Comparison of ENCODE assay signal across 8 mouse cellular contexts in genomic region chr15:79516171-79517096, GRCm38 (mm10). TPM values are rescaled to one million over a fixed set of nuclear protein-coding genes. Genes with fewer than 3 reads are reported as not detected.
DNase-seq lines count a peak whose midpoint lies in the region; ATAC-seq and TF ChIP-seq lines count a peak whose summit lies in the region.

Gene Kdelr3 (plus strand): TSS chr15:79516411.

- H3K27me3 ChIP-seq in ES-Bruce4 (ENCODE audit: control insufficient read depth, insufficient read depth, low read length, poor library complexity, severe bottlenecking), result no peaks in the 10 kb centered on the region
- peaks cover 78% of the 10 kb centered on the region for H3K27me3 ChIP-seq in hindbrain, embryonic 13.5 days
- H3K27me3 ChIP-seq in limb, embryonic 14.5 days (ENCODE audit: control insufficient read depth, insufficient read depth, low read length), result peaks cover 10% of the 10 kb centered on the region; the same call in 1 of the 2 replicates
- peaks cover 57% of the 10 kb centered on the region for H3K27me3 ChIP-seq in midbrain, embryonic 14.5 days (ENCODE audit: control insufficient read depth, insufficient read depth, low read length)

- TF ChIP-seq CTCF in ES-Bruce4 (IDR thresholded peaks at IDR 0.05; ENCODE audit: low read depth, low read length), result no peak
- TF ChIP-seq CTCF in gastrocnemius, adult 2 months (IDR thresholded peaks at IDR 0.05), result peak; percentile 10; the same call in 1 of the 2 replicates

- WGBS in hindbrain, embryonic 13.5 days, result under 1% methylated on average over 71 of the region's 71 CpGs
- 2% methylated on average over 43 of the region's 71 CpGs for WGBS in limb, embryonic 14.5 days
- WGBS in midbrain, embryonic 14.5 days, result under 1% methylated on average over 71 of the region's 71 CpGs

- intact Hi-C loops in gastrocnemius, adult 2 months (cut with DNase I), result no loop called here

- ATAC-seq in hindbrain, embryonic 13.5 days (ENCODE audit: low FRiP score), result 0 out of 2 replicates have a peak, but pooled peaks have one; percentile 12
- peak; percentile 77 for ATAC-seq in limb, embryonic 14.5 days (ENCODE audit: low FRiP score, low read depth)
- no peak for ATAC-seq in midbrain, embryonic 14.5 days (ENCODE audit: low FRiP score, low TSS enrichment)

- peak within 1 kb of the TSS; percentile 77 for H3K4me3 ChIP-seq in ES-Bruce4 (ENCODE audit: low read depth, low read length)
- H3K4me3 ChIP-seq in gastrocnemius, adult 2 months, result peak within 1 kb of the TSS; percentile 88
- peak within 1 kb of the TSS; percentile 45 for H3K4me3 ChIP-seq in hindbrain, embryonic 13.5 days
- peak within 1 kb of the TSS; percentile 59 for H3K4me3 ChIP-seq in limb, embryonic 14.5 days (replicated peaks; ENCODE audit: low read length)
- peak within 1 kb of the TSS; percentile 41 for H3K4me3 ChIP-seq in midbrain, embryonic 14.5 days (replicated peaks; ENCODE audit: low read depth, low read length)

- peak within 1 kb of the TSS; percentile 76 for H3K4me2 ChIP-seq in hindbrain, embryonic 13.5 days
- H3K4me2 ChIP-seq in limb, embryonic 14.5 days (replicated peaks; ENCODE audit: low read depth, low read length, severe bottlenecking), result peak within 1 kb of the TSS; percentile 67
- peak within 1 kb of the TSS; percentile 73 for H3K4me2 ChIP-seq in midbrain, embryonic 14.5 days (ENCODE audit: low read length)

- no peaks in the 10 kb centered on the region for H3K36me3 ChIP-seq in ES-Bruce4 (ENCODE audit: control insufficient read depth, insufficient read depth, low read length, poor library complexity, severe bottlenecking)
- H3K36me3 ChIP-seq in hindbrain, embryonic 13.5 days, result no peaks in the 10 kb centered on the region
- peaks cover 3% of the 10 kb centered on the region; the same call in 1 of the 2 replicates for H3K36me3 ChIP-seq in limb, embryonic 14.5 days (ENCODE audit: control insufficient read depth, insufficient read depth, low read length)
- no peaks in the 10 kb centered on the region for H3K36me3 ChIP-seq in midbrain, embryonic 14.5 days (ENCODE audit: control insufficient read depth, insufficient read depth, low read length)

- H3K27ac ChIP-seq in ES-Bruce4 (ENCODE audit: insufficient read depth, low read length), result no peak within 1 kb of the TSS
- peak within 1 kb of the TSS; percentile 87 for H3K27ac ChIP-seq in gastrocnemius, adult 2 months
- H3K27ac ChIP-seq in hindbrain, embryonic 13.5 days, result no peak within 1 kb of the TSS
- peak within 1 kb of the TSS; percentile 68 for H3K27ac ChIP-seq in limb, embryonic 14.5 days (replicated peaks; ENCODE audit: low read depth, low read length)
- no peak within 1 kb of the TSS for H3K27ac ChIP-seq in midbrain, embryonic 14.5 days (replicated peaks; ENCODE audit: low read depth, low read length)

- no peak for TF ChIP-seq POLR2A in ES-Bruce4 (IDR thresholded peaks at IDR 0.05; ENCODE audit: insufficient read depth, low read length)
- peak; percentile 72; the same call in 1 of the 2 replicates for TF ChIP-seq POLR2A in limb, embryonic 14.5 days (IDR thresholded peaks at IDR 0.05; ENCODE audit: borderline replicate concordance, extremely low read depth, insufficient read depth, insufficient read length)

- no peak for TF ChIP-seq EP300 in ES-Bruce4 (IDR thresholded peaks at IDR 0.05; ENCODE audit: insufficient read depth, low read depth, low read length)

- DNase-seq in adrenal gland, postnatal 14 days, result peak; percentile 87
- peak; percentile 93 for DNase-seq in gastrocnemius, adult 2 months
- DNase-seq in limb, embryonic 14.5 days (ENCODE audit: low spot score), result peak; percentile 86
- DNase-seq in midbrain, embryonic 14.5 days, result peak; percentile 65
- peak; percentile 23 for DNase-seq in thymus, postnatal 25 days
- DNase-seq in spleen, adult 12 weeks (ENCODE audit: low spot score), result no peak

- peak within 1 kb of the TSS; percentile 58 for H3K9ac ChIP-seq in ES-Bruce4 (ENCODE audit: low read depth, poor library complexity, severe bottlenecking)
- peak within 1 kb of the TSS; percentile 62 for H3K9ac ChIP-seq in hindbrain, embryonic 13.5 days
- peak within 1 kb of the TSS; percentile 77 for H3K9ac ChIP-seq in limb, embryonic 14.5 days (ENCODE audit: low read depth, low read length, severe bottlenecking)
- H3K9ac ChIP-seq in midbrain, embryonic 14.5 days (replicated peaks; ENCODE audit: low read length), result peak within 1 kb of the TSS; percentile 44

- H3K4me1 ChIP-seq in ES-Bruce4 (ENCODE audit: control insufficient read depth, insufficient read depth, low read length), result peaks cover 2% of the 10 kb centered on the region
- peaks cover 34% of the 10 kb centered on the region for H3K4me1 ChIP-seq in hindbrain, embryonic 13.5 days (replicated peaks)
- peaks cover 37% of the 10 kb centered on the region for H3K4me1 ChIP-seq in limb, embryonic 14.5 days (ENCODE audit: control insufficient read depth, insufficient read depth, low read length)
- peaks cover 17% of the 10 kb centered on the region for H3K4me1 ChIP-seq in midbrain, embryonic 14.5 days (ENCODE audit: control insufficient read depth, insufficient read depth, low read length)

- no peaks in the 10 kb centered on the region for H3K9me3 ChIP-seq in ES-Bruce4 (replicated peaks; ENCODE audit: control insufficient read depth, insufficient read depth, low read length, poor library complexity, severe bottlenecking)
- H3K9me3 ChIP-seq in hindbrain, embryonic 13.5 days, result no peaks in the 10 kb centered on the region
- H3K9me3 ChIP-seq in limb, embryonic 14.5 days (ENCODE audit: control insufficient read depth, low read length), result no peaks in the 10 kb centered on the region
- H3K9me3 ChIP-seq in midbrain, embryonic 14.5 days (ENCODE audit: control insufficient read depth, low read length), result no peaks in the 10 kb centered on the region

RNA-seq across cellular contexts. Expression of gene Kdelr3, which starts in this region (rescaled TPM):
- polyA plus RNA-seq in ES-Bruce4 (2011; ENCODE audit: insufficient read depth, insufficient read length, low read depth, missing spikeins), result 41.4 and 43.9 TPM in 2 replicates
- total RNA-seq in adrenal gland, postnatal 14 days (2021), result 6.8 and 7.3 TPM in 2 replicates
- total RNA-seq in gastrocnemius, adult 2 months (2021), result 1 to 10 TPM; 1.9 to 3.7 TPM
- 12.5 TPM in 2 replicates for polyA plus RNA-seq in hindbrain, embryonic 13.5 days (2015; fragmentation: Nextera tagmentation; extraction: Ambion mirVana)
- polyA plus RNA-seq in limb, embryonic 14.5 days (2012; rRNA removed), result 143 and 171 TPM in 2 replicates
- polyA plus RNA-seq in limb, embryonic 14.5 days (2014; fragmentation: Nextera tagmentation; extraction: Ambion mirVana), result 137 and 158 TPM in 2 replicates
- polyA plus RNA-seq in midbrain, embryonic 14.5 days (2014; fragmentation: Nextera tagmentation; extraction: Ambion mirVana), result 5.4 and 7.1 TPM in 2 replicates

Comparison
In these comparisons a context has a peak if more than half of its experiments do, and no peak if none do; other contexts are left out.
1. H3K27ac ChIP-seq: peak in gastrocnemius, adult 2 months (single experiment) and limb, embryonic 14.5 days (single experiment); none in ES-Bruce4 (single experiment), hindbrain, embryonic 13.5 days (single experiment) and midbrain, embryonic 14.5 days (single experiment).
2. Peak in every context shown above with its lines, with median percentiles within 50 percentile points of each other: H3K4me3 ChIP-seq, H3K9ac ChIP-seq and H3K4me2 ChIP-seq.